Mouse (Mus musculus) hindbrain, embryonic 15.5 days (tissue): ENCODE measurements at regions not wholly inside any gene's neighbourhood (a gene's known extent, or its start where the extent isn't known, plus 50 kb on each side); places are given as distances from the start of the nearest gene placed in this dataset.

Source experiments
- ATAC-seq: fragments of 200-750 bp; cut with Nextera tagmentation; 2 replicates; pipeline ENCODE4 v1.8.0; 2017; ENCODE audit warnings: low read depth, moderate number of reproducible peaks, moderate TSS enrichment; ENCODE audit not compliant: low FRiP score
- H3K27ac ChIP-seq: fragments of 300-500 bp; sonication (generic); replicated peaks from 2 replicates; pipeline ENCODE4 v1.5.1; 2015; ENCODE audit warnings: mild to moderate bottlenecking, inconsistent platforms
- H3K27me3 ChIP-seq: fragments of 300-500 bp; sonication (generic); 2 replicates; pipeline ENCODE4 v1.6.1; 2015; ENCODE audit warnings: control low read depth, inconsistent platforms
- H3K36me3 ChIP-seq: fragments of 300-500 bp; sonication (generic); 2 replicates; pipeline ENCODE4 v1.6.1; 2015; ENCODE audit warnings: control low read depth, inconsistent platforms
- H3K4me1 ChIP-seq: fragments of 300-500 bp; sonication (generic); replicated peaks from 2 replicates; pipeline ENCODE4 v1.6.1; 2015; ENCODE audit warnings: control low read depth, inconsistent platforms
- H3K4me2 ChIP-seq: fragments of 300-500 bp; sonication (generic); 2 replicates; pipeline ENCODE4 v1.6.1; 2015; ENCODE audit warnings: moderate library complexity, mild to moderate bottlenecking, inconsistent platforms
- H3K4me3 ChIP-seq: fragments of 300-500 bp; sonication (generic); 2 replicates; pipeline ENCODE4 v1.5.1; 2015; ENCODE audit warnings: mild to moderate bottlenecking, inconsistent platforms
- H3K9ac ChIP-seq: fragments of 300-500 bp; sonication (generic); 2 replicates; pipeline ENCODE4 v1.6.1; 2015; ENCODE audit warnings: inconsistent platforms
- H3K9me3 ChIP-seq: fragments of 300-500 bp; sonication (generic); 2 replicates; pipeline ENCODE4 v1.6.1; 2016; ENCODE audit warnings: control low read depth, inconsistent platforms

GRCm38 (mm10) chr16:25224801-25225200, 61.8 kb upstream of the Tprg start:
- no peak overlapping the region for H3K4me2 ChIP-seq
- H3K27me3 ChIP-seq: no peaks in the 10 kb centered on the region
- no peak overlapping the region for H3K4me3 ChIP-seq
- H3K9ac ChIP-seq: no peak overlapping the region
- H3K9me3 ChIP-seq: no peaks in the 10 kb centered on the region
- H3K4me1 ChIP-seq: no peaks in the 10 kb centered on the region
- ATAC-seq: no peak
- H3K27ac ChIP-seq: no peak overlapping the region
- H3K36me3 ChIP-seq: no peaks in the 10 kb centered on the region
